Mouse (Mus musculus): Measurements from ENCODE around the gene Kdm5a. TPM values are rescaled to one million over a fixed set of nuclear protein-coding genes. Genes with fewer than 3 reads are reported as not detected.

Kdm5a gene
- polyA plus RNA-seq, 1 experiment, result 9.4 TPM

DNA sequence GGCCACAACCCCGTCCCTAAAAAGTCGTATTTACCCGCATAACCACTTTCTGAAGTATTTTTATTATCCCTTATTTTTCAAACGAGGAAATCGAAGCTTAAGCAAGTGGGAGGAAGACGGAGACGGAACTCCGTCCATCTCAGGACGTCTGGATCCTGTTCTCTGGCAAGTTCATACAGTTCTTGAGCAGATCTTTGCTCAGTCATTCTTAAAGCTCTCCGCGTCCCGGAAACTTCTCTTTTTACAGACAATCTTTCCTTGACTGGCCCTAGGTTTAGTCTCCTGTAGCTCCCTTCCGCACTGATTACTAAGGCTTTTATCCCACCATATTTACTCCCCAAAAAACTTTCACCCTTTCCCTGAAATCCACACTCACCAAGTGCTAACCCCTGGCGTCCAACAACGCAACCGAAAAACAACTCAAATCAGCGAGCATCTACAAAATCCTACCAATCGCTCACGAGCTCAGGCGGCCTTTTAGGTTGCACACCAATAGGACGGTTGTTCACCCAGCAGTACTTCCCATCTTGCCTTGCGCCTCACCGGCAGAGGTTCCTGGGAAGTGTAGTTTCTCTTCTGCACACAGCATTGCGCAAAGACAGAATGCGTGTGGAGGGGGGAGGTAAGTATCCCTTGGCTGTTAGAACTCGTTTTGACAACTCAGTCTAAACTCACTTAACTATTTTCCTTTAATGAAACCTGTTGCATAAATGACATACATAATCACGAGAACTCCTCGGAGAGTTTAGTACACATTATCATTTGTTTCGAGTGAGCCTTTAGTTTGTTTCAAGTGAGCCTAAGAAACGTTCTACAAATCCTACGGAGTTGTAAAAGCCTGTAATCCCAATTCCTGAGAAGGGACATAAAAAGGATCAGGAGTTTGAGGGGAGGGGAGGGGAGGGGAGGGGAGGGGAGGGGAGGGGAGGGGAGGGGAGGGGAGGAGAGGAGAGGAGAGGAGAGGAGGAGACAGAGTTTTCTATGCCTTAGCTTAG is 6.7 kb upstream of the Kdm5a start:
- Histone ChIP-seq H3K4me3 (ENCODE audit: insufficient read depth, low read length) (peak overlapping the region; percentile 3), H3K27ac (ENCODE audit: insufficient read depth, low read length) (no peak overlapping the region), H3K4me1 (ENCODE audit: control insufficient read depth, insufficient read depth, low read length) (no peaks in the 10 kb centered on the region)
- TF ChIP-seq POLR2A (IDR thresholded peaks at IDR 0.05; ENCODE audit: extremely low read depth, insufficient read depth, low read length) (peak; percentile 82), CTCF (IDR thresholded peaks at IDR 0.05; ENCODE audit: extremely low read depth, insufficient read depth, low read length) (no peak)

DNA sequence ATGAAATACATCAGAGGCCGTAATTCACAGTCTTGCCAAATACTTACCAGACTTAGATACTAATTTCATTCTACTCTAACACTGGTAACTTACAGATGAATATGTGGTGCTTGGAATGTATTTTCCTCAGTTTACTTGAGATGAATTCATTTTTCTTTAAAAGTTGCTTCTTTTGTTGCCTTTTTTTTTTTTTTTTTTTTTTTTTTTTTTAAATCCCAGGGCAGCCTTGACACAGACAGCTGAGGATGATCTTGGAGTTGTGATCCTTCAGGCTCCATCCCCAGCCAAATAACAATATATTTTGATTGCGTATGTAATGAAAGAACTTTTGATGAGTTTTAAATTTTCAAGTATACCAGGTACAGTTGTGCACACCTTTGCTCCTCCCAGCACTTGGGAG is 1.8 kb upstream of the Kdm5a start:
- H3K4me1 ChIP-seq (ENCODE audit: control insufficient read depth, insufficient read depth, low read length), result no peaks in the 10 kb centered on the region; the same call in 1 of the 2 replicates
- TF ChIP-seq CTCF (IDR thresholded peaks at IDR 0.05; ENCODE audit: extremely low read depth, insufficient read depth, low read length), result no peak
- no peak for TF ChIP-seq POLR2A (IDR thresholded peaks at IDR 0.05; ENCODE audit: extremely low read depth, insufficient read depth, low read length)
- H3K4me3 ChIP-seq (ENCODE audit: insufficient read depth, low read length), result no peak overlapping the region
- H3K27ac ChIP-seq (ENCODE audit: insufficient read depth, low read length), result no peak overlapping the region

DNA sequence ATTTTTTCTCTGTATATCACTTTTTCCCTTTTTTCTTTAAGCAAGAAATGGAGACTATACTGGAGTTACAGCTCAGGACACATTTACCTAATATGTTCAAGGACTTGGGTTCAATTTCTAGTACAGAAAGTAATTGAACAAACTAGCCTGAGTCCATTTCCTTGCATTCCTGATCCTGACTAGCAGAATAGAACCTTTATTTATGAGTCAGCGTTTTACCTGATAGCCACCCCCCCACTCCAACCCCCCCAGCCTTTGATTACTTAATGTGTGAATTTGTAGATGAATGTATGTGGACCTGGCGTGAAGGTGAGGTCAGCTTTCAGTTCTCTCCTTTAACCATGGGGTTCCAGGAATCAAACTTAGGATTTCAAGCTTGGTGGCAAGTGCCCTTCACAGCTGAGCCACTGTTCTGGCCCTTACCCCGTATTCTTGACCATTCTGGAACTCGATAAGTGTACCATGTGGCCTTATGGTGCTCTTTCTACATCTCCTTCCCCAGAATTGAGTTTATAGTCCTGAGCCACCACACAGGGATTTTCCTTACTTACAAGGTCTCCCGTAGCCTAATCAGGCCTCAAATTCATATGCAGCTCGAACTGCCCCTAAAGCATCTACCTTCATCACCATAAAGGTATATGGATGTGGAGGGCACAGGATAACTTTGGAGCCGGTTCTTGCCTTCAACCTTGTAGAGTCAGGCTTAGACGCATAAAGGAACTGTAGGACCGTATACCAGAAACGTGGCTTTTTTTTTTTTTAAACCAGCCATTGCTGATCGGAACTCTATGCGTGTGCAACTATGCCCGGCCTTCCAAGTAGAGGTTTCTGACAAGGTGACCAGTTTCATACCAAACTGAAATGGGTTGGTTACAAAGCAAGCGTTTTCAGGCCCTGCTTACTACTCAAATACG is 893 bp upstream of the Kdm5a start:
- Histone ChIP-seq H3K27ac (ENCODE audit: insufficient read depth, low read length) (peak overlapping the region; percentile 74), H3K4me3 (ENCODE audit: insufficient read depth, low read length) (peak overlapping the region; percentile 70), H3K4me1 (ENCODE audit: control insufficient read depth, insufficient read depth, low read length) (no peaks in the 10 kb centered on the region; the same call in 1 of the 2 replicates)
- no peak for TF ChIP-seq POLR2A (IDR thresholded peaks at IDR 0.05; ENCODE audit: extremely low read depth, insufficient read depth, low read length)
- no peak for TF ChIP-seq CTCF (IDR thresholded peaks at IDR 0.05; ENCODE audit: extremely low read depth, insufficient read depth, low read length)

- TF ChIP-seq CTCF (IDR thresholded peaks at IDR 0.05; ENCODE audit: extremely low read depth, insufficient read depth, low read length) (no peak), POLR2A (IDR thresholded peaks at IDR 0.05; ENCODE audit: extremely low read depth, insufficient read depth, low read length) (no peak)
- H3K27ac ChIP-seq (ENCODE audit: insufficient read depth, low read length), result no peak overlapping the region
- H3K4me3 ChIP-seq (ENCODE audit: insufficient read depth, low read length), result peak overlapping the region; percentile 70
- no peaks in the 10 kb centered on the region; the same call in 1 of the 2 replicates for H3K4me1 ChIP-seq (ENCODE audit: control insufficient read depth, insufficient read depth, low read length)
These were observed 590 bp downstream of the Kdm5a start for GRCm38 (mm10) chr6:120364523-120364905.

- H3K4me3 ChIP-seq (ENCODE audit: insufficient read depth, low read length), result peak overlapping the region; percentile 70
- no peak for TF ChIP-seq POLR2A (IDR thresholded peaks at IDR 0.05; ENCODE audit: extremely low read depth, insufficient read depth, low read length)
- no peak for TF ChIP-seq CTCF (IDR thresholded peaks at IDR 0.05; ENCODE audit: extremely low read depth, insufficient read depth, low read length)
- H3K27ac ChIP-seq (ENCODE audit: insufficient read depth, low read length), result no peak overlapping the region
- H3K4me1 ChIP-seq (ENCODE audit: control insufficient read depth, insufficient read depth, low read length), result no peaks in the 10 kb centered on the region; the same call in 1 of the 2 replicates
These were observed 1.1 kb downstream of the Kdm5a start for GRCm38 (mm10) chr6:120365051-120365450.

- Histone ChIP-seq H3K4me1 (ENCODE audit: control insufficient read depth, insufficient read depth, low read length) (no peaks in the 10 kb centered on the region), H3K4me3 (ENCODE audit: insufficient read depth, low read length) (no peak overlapping the region), H3K27ac (ENCODE audit: insufficient read depth, low read length) (no peak overlapping the region)
- no peak for TF ChIP-seq CTCF (IDR thresholded peaks at IDR 0.05; ENCODE audit: extremely low read depth, insufficient read depth, low read length)
- TF ChIP-seq POLR2A (IDR thresholded peaks at IDR 0.05; ENCODE audit: extremely low read depth, insufficient read depth, low read length), result no peak
These were observed 12.8 kb downstream of the Kdm5a start for GRCm38 (mm10) chr6:120376736-120377135.

GRCm38 (mm10) chr6:120390054-120390453 is 26.1 kb downstream of the Kdm5a start:
- Histone ChIP-seq H3K4me3 (ENCODE audit: insufficient read depth, low read length) (no peak overlapping the region), H3K27ac (ENCODE audit: insufficient read depth, low read length) (no peak overlapping the region), H3K4me1 (ENCODE audit: control insufficient read depth, insufficient read depth, low read length) (no peaks in the 10 kb centered on the region)
- TF ChIP-seq CTCF (IDR thresholded peaks at IDR 0.05; ENCODE audit: extremely low read depth, insufficient read depth, low read length), result no peak
- no peak for TF ChIP-seq POLR2A (IDR thresholded peaks at IDR 0.05; ENCODE audit: extremely low read depth, insufficient read depth, low read length)

- H3K27ac ChIP-seq (ENCODE audit: insufficient read depth, low read length), result no peak overlapping the region
- H3K4me1 ChIP-seq (ENCODE audit: control insufficient read depth, insufficient read depth, low read length), result no peaks in the 10 kb centered on the region
- H3K4me3 ChIP-seq (ENCODE audit: insufficient read depth, low read length), result no peak overlapping the region
- TF ChIP-seq POLR2A (IDR thresholded peaks at IDR 0.05; ENCODE audit: extremely low read depth, insufficient read depth, low read length) (no peak), CTCF (IDR thresholded peaks at IDR 0.05; ENCODE audit: extremely low read depth, insufficient read depth, low read length) (no peak)
These were observed 28.9 kb downstream of the Kdm5a start for GRCm38 (mm10) chr6:120392811-120393210.

DNA sequence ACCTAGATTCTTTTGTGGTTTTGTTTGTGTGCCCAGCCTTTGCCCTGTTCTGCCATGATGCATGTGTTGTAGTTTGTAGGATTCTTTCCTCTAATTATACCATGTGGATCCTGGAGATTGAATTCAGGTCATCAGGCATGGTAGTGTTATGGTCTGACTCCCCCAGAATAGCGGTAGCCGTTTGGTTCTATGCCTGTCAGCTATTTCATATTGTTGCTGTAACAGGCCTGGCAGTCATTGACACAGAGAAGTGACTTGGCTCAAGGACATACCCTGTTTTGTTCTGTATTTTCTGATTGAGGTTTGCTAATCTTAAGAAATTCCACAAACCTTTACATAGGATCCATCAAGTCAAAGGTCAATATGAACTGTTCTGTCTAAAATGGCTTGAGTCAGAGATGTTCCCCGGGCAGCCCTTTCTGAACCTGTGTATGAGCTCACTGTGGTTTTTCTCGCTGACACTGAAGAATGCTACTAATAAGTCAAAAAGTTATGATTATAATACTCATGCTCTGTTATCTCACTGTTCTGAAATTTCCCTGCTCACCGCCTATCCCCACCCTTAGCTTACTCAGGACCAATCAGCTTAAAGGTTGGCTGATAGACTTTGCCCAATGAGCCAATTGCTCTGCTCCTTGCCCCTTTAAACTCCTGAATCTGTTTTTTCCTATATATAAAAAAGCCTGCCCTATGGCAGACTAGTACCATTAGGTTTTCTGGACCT is 31.9 kb downstream of the Kdm5a start:
- H3K4me3 ChIP-seq (ENCODE audit: insufficient read depth, low read length), result no peak overlapping the region
- H3K27ac ChIP-seq (ENCODE audit: insufficient read depth, low read length), result no peak overlapping the region
- no peaks in the 10 kb centered on the region for H3K4me1 ChIP-seq (ENCODE audit: control insufficient read depth, insufficient read depth, low read length)
- TF ChIP-seq POLR2A (IDR thresholded peaks at IDR 0.05; ENCODE audit: extremely low read depth, insufficient read depth, low read length) (no peak), CTCF (IDR thresholded peaks at IDR 0.05; ENCODE audit: extremely low read depth, insufficient read depth, low read length) (no peak)
